Mouse (Mus musculus) bone marrow macrophage, adult 2 months (primary cell): ENCODE results near the gene Utp3.

Experiments used
- CTCF ChIP-seq: IDR thresholded peaks from 2 replicates; pipeline ENCODE4 v1.5.1; 2012; ENCODE audit warnings: low read depth, mild to moderate bottlenecking, low read length, moderate library complexity
- POLR2A ChIP-seq: IDR thresholded peaks from 2 replicates; pipeline ENCODE4 v1.6.1; 2012; ENCODE audit warnings: mild to moderate bottlenecking, low read depth, low read length, borderline replicate concordance

DNA sequence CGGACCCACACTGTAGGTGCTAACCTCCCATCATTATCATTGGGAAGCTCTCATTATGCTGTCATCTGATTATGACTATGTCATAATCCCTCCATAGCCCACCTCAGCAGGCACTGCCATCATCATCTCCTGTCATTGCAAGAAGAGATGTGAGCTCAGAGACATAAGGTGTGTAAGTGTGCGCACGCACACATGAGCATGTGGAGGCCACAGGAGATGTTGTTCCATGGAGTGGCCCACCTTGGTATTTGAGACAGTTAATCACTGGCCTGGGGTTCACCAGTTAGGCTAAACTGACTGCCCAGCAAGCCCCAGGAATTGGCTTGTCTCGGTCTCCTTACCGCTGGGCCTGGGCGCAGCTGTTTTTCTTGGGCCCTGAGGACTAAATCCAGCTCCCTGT is 27.1 kb downstream of the Utp3 start:
- TF ChIP-seq CTCF = no peak
- TF ChIP-seq POLR2A = no peak
